Mouse (Mus musculus): ENCODE measurements at regions not wholly inside any gene's neighbourhood (a gene's known extent, or its start where the extent isn't known, plus 50 kb on each side); places are given as distances from the start of the nearest gene placed in this dataset.

GRCm38 (mm10) chr5:43339671-43340070 is 106.7 kb downstream of the Cpeb2 start:
- DNase-seq, result no peak
- TF ChIP-seq POLR2A (IDR thresholded peaks at IDR 0.05; ENCODE audit: borderline replicate concordance, extremely low read depth, low read depth, low read length) (no peak), CTCF (IDR thresholded peaks at IDR 0.05; ENCODE audit: insufficient read depth, low read length) (no peak)
- 75% methylated on average over 7 of the region's 7 CpGs for WGBS
- Histone ChIP-seq H3K4me3 (replicated peaks; ENCODE audit: extremely low read depth, low read depth, low read length) (no peak overlapping the region), H3K4me1 (ENCODE audit: control insufficient read depth, insufficient read depth, low read length) (no peaks in the 10 kb centered on the region)

GRCm38 (mm10) chr5:43341475-43341874 is 108.5 kb downstream of the Cpeb2 start:
- Histone ChIP-seq H3K4me3 (replicated peaks; ENCODE audit: extremely low read depth, low read depth, low read length) (no peak overlapping the region), H3K4me1 (ENCODE audit: control insufficient read depth, insufficient read depth, low read length) (no peaks in the 10 kb centered on the region)
- TF ChIP-seq POLR2A (IDR thresholded peaks at IDR 0.05; ENCODE audit: borderline replicate concordance, extremely low read depth, low read depth, low read length), result no peak
- TF ChIP-seq CTCF (IDR thresholded peaks at IDR 0.05; ENCODE audit: insufficient read depth, low read length), result no peak
- no peak for DNase-seq
- WGBS, result 90% methylated on average over 2 of the region's 2 CpGs

GRCm38 (mm10) chr5:43344441-43344840 is 111.5 kb downstream of the Cpeb2 start:
- 44% methylated on average over 1 of the region's 1 CpGs for WGBS
- no peak for TF ChIP-seq CTCF (IDR thresholded peaks at IDR 0.05; ENCODE audit: insufficient read depth, low read length)
- TF ChIP-seq POLR2A (IDR thresholded peaks at IDR 0.05; ENCODE audit: borderline replicate concordance, extremely low read depth, low read depth, low read length), result no peak
- H3K4me3 ChIP-seq (replicated peaks; ENCODE audit: extremely low read depth, low read depth, low read length), result no peak overlapping the region
- no peaks in the 10 kb centered on the region for H3K4me1 ChIP-seq (ENCODE audit: control insufficient read depth, insufficient read depth, low read length)
- no peak for DNase-seq

GRCm38 (mm10) chr5:43350987-43351386 is 118.0 kb downstream of the Cpeb2 start:
- H3K4me1 ChIP-seq (ENCODE audit: control insufficient read depth, insufficient read depth, low read length), result 0 out of 2 replicates have a peak, but pooled peaks cover 4% of the 10 kb centered on the region
- 77% methylated on average over 2 of the region's 2 CpGs for WGBS
- no peak for DNase-seq
- TF ChIP-seq POLR2A (IDR thresholded peaks at IDR 0.05; ENCODE audit: borderline replicate concordance, extremely low read depth, low read depth, low read length) (no peak), CTCF (IDR thresholded peaks at IDR 0.05; ENCODE audit: insufficient read depth, low read length) (no peak)
- H3K4me3 ChIP-seq (replicated peaks; ENCODE audit: extremely low read depth, low read depth, low read length), result no peak overlapping the region

GRCm38 (mm10) chr5:43353021-43353990 is 120.3 kb downstream of the Cpeb2 start:
- TF ChIP-seq CTCF (IDR thresholded peaks at IDR 0.05; ENCODE audit: insufficient read depth, low read length) (no peak), POLR2A (IDR thresholded peaks at IDR 0.05; ENCODE audit: borderline replicate concordance, extremely low read depth, low read depth, low read length) (no peak)
- WGBS, result 80% methylated on average over 23 of the region's 23 CpGs
- Histone ChIP-seq H3K4me3 (replicated peaks; ENCODE audit: extremely low read depth, low read depth, low read length) (no peak overlapping the region), H3K4me1 (ENCODE audit: control insufficient read depth, insufficient read depth, low read length) (0 out of 2 replicates have a peak, but pooled peaks cover 4% of the 10 kb centered on the region)
- no peak for DNase-seq

GRCm38 (mm10) chr5:43354351-43354942 is 121.5 kb downstream of the Cpeb2 start:
- no peak for TF ChIP-seq POLR2A (IDR thresholded peaks at IDR 0.05; ENCODE audit: borderline replicate concordance, extremely low read depth, low read depth, low read length)
- TF ChIP-seq CTCF (IDR thresholded peaks at IDR 0.05; ENCODE audit: insufficient read depth, low read length), result no peak

GRCm38 (mm10) chr5:43355026-43355580 is 122.1 kb downstream of the Cpeb2 start:
- Histone ChIP-seq H3K4me1 (ENCODE audit: control insufficient read depth, insufficient read depth, low read length) (0 out of 2 replicates have a peak, but pooled peaks cover 4% of the 10 kb centered on the region), H3K4me3 (replicated peaks; ENCODE audit: extremely low read depth, low read depth, low read length) (peak overlapping the region; percentile 66)
- WGBS, result 1% methylated on average over 12 of the region's 12 CpGs
- DNase-seq, result peak; percentile 61
- TF ChIP-seq CTCF (IDR thresholded peaks at IDR 0.05; ENCODE audit: insufficient read depth, low read length) (no peak), POLR2A (IDR thresholded peaks at IDR 0.05; ENCODE audit: borderline replicate concordance, extremely low read depth, low read depth, low read length) (peak; percentile 36; the same call in 1 of the 2 replicates)

More at GRCm38 (mm10) chr5:43354351-43354942, 121.5 kb downstream of the Cpeb2 start:
- DNase-seq, result peak; percentile 14
- 27% methylated on average over 14 of the region's 14 CpGs for WGBS
- peak overlapping the region; percentile 66 for H3K4me3 ChIP-seq (replicated peaks; ENCODE audit: extremely low read depth, low read depth, low read length)
- 0 out of 2 replicates have a peak, but pooled peaks cover 4% of the 10 kb centered on the region for H3K4me1 ChIP-seq (ENCODE audit: control insufficient read depth, insufficient read depth, low read length)

GRCm38 (mm10) chr5:43355832-43356231 is 122.9 kb downstream of the Cpeb2 start:
- 0 out of 2 replicates have a peak, but pooled peaks cover 4% of the 10 kb centered on the region for H3K4me1 ChIP-seq (ENCODE audit: control insufficient read depth, insufficient read depth, low read length)
- WGBS, result 84% methylated on average over 16 of the region's 16 CpGs
- no peak for TF ChIP-seq POLR2A (IDR thresholded peaks at IDR 0.05; ENCODE audit: borderline replicate concordance, extremely low read depth, low read depth, low read length)
- no peak for TF ChIP-seq CTCF (IDR thresholded peaks at IDR 0.05; ENCODE audit: insufficient read depth, low read length)
- DNase-seq, result no peak
- H3K4me3 ChIP-seq (replicated peaks; ENCODE audit: extremely low read depth, low read depth, low read length), result no peak overlapping the region

GRCm38 (mm10) chr5:43357100-43357680 is 124.2 kb downstream of the Cpeb2 start:
- TF ChIP-seq CTCF (IDR thresholded peaks at IDR 0.05; ENCODE audit: insufficient read depth, low read length) (peak; percentile 38; the same call in 1 of the 2 replicates), POLR2A (IDR thresholded peaks at IDR 0.05; ENCODE audit: borderline replicate concordance, extremely low read depth, low read depth, low read length) (no peak)
- 78% methylated on average over 5 of the region's 5 CpGs for WGBS
- DNase-seq, result no peak
- no peak overlapping the region for H3K4me3 ChIP-seq (replicated peaks; ENCODE audit: extremely low read depth, low read depth, low read length)
- H3K4me1 ChIP-seq (ENCODE audit: control insufficient read depth, insufficient read depth, low read length), result 0 out of 2 replicates have a peak, but pooled peaks cover 4% of the 10 kb centered on the region

Data from lung, adult 2 months (tissue).